Mouse (Mus musculus) heart, embryonic 16.5 days (tissue): ENCODE measurements around the gene Cfap100. TPM values are rescaled to one million over a fixed set of nuclear protein-coding genes. Genes with fewer than 3 reads are reported as not detected.
A peak's percentile ranks its signal among the peaks of the same experiment; 100 is the strongest.

Experiments used
- ATAC-seq: fragments of 200-750 bp; cut with Nextera tagmentation; replicated peaks from 2 replicates; pipeline ENCODE4 v1.8.0; 2017; ENCODE audit warnings: moderate number of reproducible peaks; ENCODE audit not compliant: insufficient read depth, low FRiP score; ENCODE audit errors: extremely low read depth
- H3K27ac ChIP-seq: fragments of 300-500 bp; sonication (generic); 2 replicates; pipeline ENCODE4 v1.5.1; 2014; ENCODE audit warnings: mild to moderate bottlenecking, low read length, control low read depth, moderate library complexity
- H3K27me3 ChIP-seq: fragments of 300-500 bp; sonication (generic); 2 replicates; pipeline ENCODE4 v1.6.1; 2014; ENCODE audit warnings: low read length, mixed read lengths; ENCODE audit not compliant: control insufficient read depth, insufficient read depth
- H3K36me3 ChIP-seq: fragments of 300-500 bp; sonication (generic); 2 replicates; pipeline ENCODE4 v1.6.1; 2014; ENCODE audit not compliant: control insufficient read depth, insufficient read depth
- H3K4me1 ChIP-seq: fragments of 300-500 bp; sonication (generic); 2 replicates; pipeline ENCODE4 v1.6.1; 2014; ENCODE audit warnings: low read length, mixed read lengths; ENCODE audit not compliant: control insufficient read depth, insufficient read depth
- H3K4me2 ChIP-seq: fragments of 300-500 bp; sonication (generic); 2 replicates; pipeline ENCODE4 v1.6.1; 2014; ENCODE audit warnings: low read depth, mild to moderate bottlenecking, control low read depth, low read length
- H3K4me3 ChIP-seq: fragments of 300-500 bp; sonication (generic); 2 replicates; pipeline ENCODE4 v1.5.1; 2014; ENCODE audit warnings: mild to moderate bottlenecking, control low read depth, low read length
- H3K9ac ChIP-seq: fragments of 300-500 bp; sonication (generic); 2 replicates; pipeline ENCODE4 v1.6.1; 2014; ENCODE audit warnings: low read length, control low read depth
- H3K9me3 ChIP-seq: fragments of 300-500 bp; sonication (generic); replicated peaks from 2 replicates; pipeline ENCODE4 v1.6.1; 2016; ENCODE audit warnings: low read length; ENCODE audit not compliant: control insufficient read depth
- WGBS: fragments of 180-500 bp; shearing (Covaris S2); extraction: QIAGEN DNeasy Blood & Tissue Kit; methylation state at CpG from one replicate; pipeline ENCODE4 v1.1.7; 2014; 5-methylcytosine and 5-hydroxymethylcytosine counted together
- polyA plus RNA-seq: library from polyadenylated mRNA; unstranded; fragments of >200 nt; fragmentation: Nextera tagmentation; extraction: Ambion mirVana; gene quantifications from 2 replicates; pipeline ENCODE4 v1.2.1, GENCODE M21; 2015

Gene Cfap100
- polyA plus RNA-seq, 1 experiment from 2014 or later: 0.50 TPM

- Histone ChIP-seq H3K27me3 (peaks cover 15% of the 10 kb centered on the region; the same call in 1 of the 2 replicates), H3K36me3 (peaks cover 11% of the 10 kb centered on the region; the same call in 1 of the 2 replicates), H3K9ac (peak overlapping the region; percentile 88), H3K4me1 (peaks cover 31% of the 10 kb centered on the region), H3K27ac (peak overlapping the region; percentile 96), H3K9me3 (no peaks in the 10 kb centered on the region), H3K4me3 (peak overlapping the region; percentile 82), H3K4me2 (peak overlapping the region; percentile 92)
- WGBS: 1% methylated on average over 31 of the region's 31 CpGs
- peak; percentile 94 for ATAC-seq
Measured at GRCm38 (mm10) chr6:90463228-90463862, 34.7 kb upstream of the Cfap100 start.

GRCm38 (mm10) chr6:90462841-90463227, 34.2 kb upstream of the Cfap100 start:
- peaks cover 11% of the 10 kb centered on the region; the same call in 1 of the 2 replicates for H3K36me3 ChIP-seq
- under 1% methylated on average over 38 of the region's 38 CpGs for WGBS
- H3K4me1 ChIP-seq: peaks cover 26% of the 10 kb centered on the region
- peaks cover 15% of the 10 kb centered on the region; the same call in 1 of the 2 replicates for H3K27me3 ChIP-seq
- peak overlapping the region; percentile 92 for H3K4me2 ChIP-seq
- H3K9ac ChIP-seq: peak overlapping the region; percentile 88
- no peaks in the 10 kb centered on the region for H3K9me3 ChIP-seq
- peak overlapping the region; percentile 82 for H3K4me3 ChIP-seq
- ATAC-seq: peak; percentile 29
- peak overlapping the region; percentile 96 for H3K27ac ChIP-seq

DNA sequence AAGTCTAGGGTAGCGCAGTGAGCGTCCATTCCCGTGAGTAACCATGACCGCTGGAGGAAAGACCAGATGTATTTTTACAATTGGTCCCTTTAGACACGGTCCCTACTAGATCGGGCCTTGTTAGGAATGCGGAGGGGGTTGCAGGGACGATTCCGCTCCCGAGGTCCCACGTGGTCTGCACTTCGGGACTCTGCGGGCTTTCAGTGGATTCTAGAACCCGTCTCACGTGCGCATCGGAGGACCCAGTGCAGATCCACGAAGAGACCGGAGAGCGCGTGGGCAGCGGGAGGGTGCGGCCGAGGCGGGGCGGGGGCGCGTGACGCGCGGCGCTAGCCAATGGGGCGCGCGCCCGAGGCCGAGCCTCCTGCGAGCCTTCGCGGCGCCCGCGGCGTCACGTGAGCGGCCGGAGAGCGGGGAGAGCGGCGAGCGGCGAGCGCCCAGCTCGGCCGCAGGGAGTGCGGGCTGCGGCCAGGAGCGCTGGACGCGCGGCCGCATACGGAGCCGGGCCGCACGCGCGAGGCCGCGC, 33.6 kb upstream of the Cfap100 start, which contains the start of gene Klf15:
Gene Klf15, plus strand, starts transcription at position 396 of the 526 bp plus-strand sequence.
- Histone ChIP-seq H3K36me3 (peaks cover 8% of the 10 kb centered on the region; the same call in 1 of the 2 replicates), H3K27me3 (peaks cover 15% of the 10 kb centered on the region; the same call in 1 of the 2 replicates), H3K9ac (peak within 1 kb of the TSS; percentile 88), H3K4me2 (peak within 1 kb of the TSS; percentile 92), H3K27ac (peak within 1 kb of the TSS; percentile 96), H3K9me3 (no peaks in the 10 kb centered on the region), H3K4me1 (peaks cover 24% of the 10 kb centered on the region), H3K4me3 (peak within 1 kb of the TSS; percentile 82)
- ATAC-seq: peak; percentile 61
- under 1% methylated on average over 70 of the region's 70 CpGs for WGBS

DNA sequence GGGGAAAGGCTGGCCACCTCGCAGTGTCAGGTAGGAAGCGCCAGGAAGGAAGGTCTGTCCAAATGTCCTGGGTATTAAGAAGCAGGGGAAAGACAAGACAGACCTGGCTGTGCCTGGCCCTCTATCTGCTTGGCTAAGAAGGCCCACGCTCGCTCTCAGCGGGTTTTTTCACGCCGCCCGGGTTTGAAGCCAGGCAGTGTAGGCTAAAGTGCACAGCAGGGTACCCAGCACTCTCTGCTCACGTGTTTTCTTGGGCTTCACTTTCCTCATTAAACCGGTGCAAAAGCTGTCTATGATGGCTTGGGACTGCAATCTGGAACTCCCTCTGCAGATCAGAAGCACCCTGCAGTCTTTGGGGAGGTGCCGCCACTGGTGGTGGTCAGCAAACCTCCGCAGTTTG, 33.2 kb upstream of the Cfap100 start:
- Histone ChIP-seq H3K9me3 (no peaks in the 10 kb centered on the region), H3K4me2 (peak overlapping the region; percentile 92), H3K9ac (peak overlapping the region; percentile 88), H3K27me3 (peaks cover 15% of the 10 kb centered on the region; the same call in 1 of the 2 replicates), H3K27ac (no peak overlapping the region), H3K4me1 (peaks cover 24% of the 10 kb centered on the region), H3K4me3 (peak overlapping the region; percentile 82), H3K36me3 (peaks cover 3% of the 10 kb centered on the region; the same call in 1 of the 2 replicates)
- no peak for ATAC-seq
- 31% methylated on average over 12 of the region's 12 CpGs for WGBS

- no peak overlapping the region for H3K27ac ChIP-seq
- H3K27me3 ChIP-seq: peaks cover 15% of the 10 kb centered on the region; the same call in 1 of the 2 replicates
- peaks cover 24% of the 10 kb centered on the region for H3K4me1 ChIP-seq
- no peak for ATAC-seq
- H3K4me2 ChIP-seq: no peak overlapping the region
- WGBS: 58% methylated on average over 2 of the region's 2 CpGs
- no peaks in the 10 kb centered on the region for H3K9me3 ChIP-seq
- H3K4me3 ChIP-seq: no peak overlapping the region
- H3K9ac ChIP-seq: no peak overlapping the region
- no peaks in the 10 kb centered on the region; the same call in 1 of the 2 replicates for H3K36me3 ChIP-seq
Measured at GRCm38 (mm10) chr6:90461181-90461580, 32.6 kb upstream of the Cfap100 start.

GRCm38 (mm10) chr6:90457421-90457820, 28.8 kb upstream of the Cfap100 start:
- H3K9ac ChIP-seq: no peak overlapping the region
- WGBS: 79% methylated on average over 2 of the region's 2 CpGs

DNA sequence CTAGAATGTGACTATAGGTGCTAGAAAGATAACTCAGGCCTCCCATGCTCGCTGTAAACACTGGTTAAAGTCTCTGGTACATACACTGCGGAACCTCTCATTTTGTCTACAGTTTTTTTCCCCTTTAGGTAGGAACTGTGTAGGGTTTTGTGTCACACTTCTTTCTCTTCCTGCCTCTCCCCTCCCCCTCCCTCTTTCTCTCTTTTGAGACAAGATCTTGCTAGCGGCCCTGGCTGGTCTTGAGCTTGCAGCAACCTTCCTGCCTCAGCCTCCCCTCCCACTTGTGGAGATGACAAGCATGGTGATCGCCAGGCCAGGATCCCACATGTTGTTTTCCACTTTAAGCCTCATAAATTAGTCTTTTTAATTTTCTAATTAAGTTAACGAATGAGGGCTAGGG, 25.2 kb upstream of the Cfap100 start:
- no peaks in the 10 kb centered on the region for H3K36me3 ChIP-seq
- peaks cover 8% of the 10 kb centered on the region for H3K4me1 ChIP-seq
- ATAC-seq: no peak
- H3K27ac ChIP-seq: no peak overlapping the region
- 85% methylated on average over 5 of the region's 5 CpGs for WGBS
- H3K9me3 ChIP-seq: no peaks in the 10 kb centered on the region
- no peak overlapping the region for H3K4me3 ChIP-seq
- H3K4me2 ChIP-seq: no peak overlapping the region
- no peaks in the 10 kb centered on the region for H3K27me3 ChIP-seq
- no peak overlapping the region for H3K9ac ChIP-seq

More at GRCm38 (mm10) chr6:90457421-90457820, 28.8 kb upstream of the Cfap100 start:
- Histone ChIP-seq H3K27me3 (peaks cover 12% of the 10 kb centered on the region; the same call in 1 of the 2 replicates), H3K4me3 (no peak overlapping the region), H3K36me3 (no peaks in the 10 kb centered on the region), H3K4me1 (no peaks in the 10 kb centered on the region), H3K4me2 (no peak overlapping the region), H3K27ac (no peak overlapping the region), H3K9me3 (no peaks in the 10 kb centered on the region)
- no peak for ATAC-seq

DNA sequence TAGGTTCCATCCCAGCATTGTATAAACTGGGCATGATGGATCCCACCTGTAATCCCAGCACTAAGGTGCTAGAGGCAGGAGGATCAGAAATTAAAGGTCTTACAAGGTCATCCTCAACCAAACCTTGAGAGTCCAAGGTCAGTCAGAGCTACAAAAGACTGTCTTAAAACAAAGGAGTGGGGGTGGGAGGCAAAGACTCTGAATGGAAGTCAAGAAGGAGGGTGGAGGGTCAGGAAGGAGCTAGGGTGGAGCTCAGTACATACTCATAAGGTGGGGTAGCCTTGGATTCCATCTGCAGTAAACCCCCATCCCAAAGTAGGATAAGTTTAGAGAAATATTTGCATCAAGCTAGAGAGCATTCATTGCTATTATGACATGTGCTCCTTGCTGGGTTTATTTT, 24.0 kb upstream of the Cfap100 start:
- no peak overlapping the region for H3K27ac ChIP-seq
- H3K4me2 ChIP-seq: no peak overlapping the region
- no peaks in the 10 kb centered on the region for H3K36me3 ChIP-seq
- H3K9ac ChIP-seq: no peak overlapping the region
- H3K27me3 ChIP-seq: no peaks in the 10 kb centered on the region
- H3K9me3 ChIP-seq: no peaks in the 10 kb centered on the region
- H3K4me3 ChIP-seq: no peak overlapping the region
- peaks cover 8% of the 10 kb centered on the region for H3K4me1 ChIP-seq
- ATAC-seq: no peak

DNA sequence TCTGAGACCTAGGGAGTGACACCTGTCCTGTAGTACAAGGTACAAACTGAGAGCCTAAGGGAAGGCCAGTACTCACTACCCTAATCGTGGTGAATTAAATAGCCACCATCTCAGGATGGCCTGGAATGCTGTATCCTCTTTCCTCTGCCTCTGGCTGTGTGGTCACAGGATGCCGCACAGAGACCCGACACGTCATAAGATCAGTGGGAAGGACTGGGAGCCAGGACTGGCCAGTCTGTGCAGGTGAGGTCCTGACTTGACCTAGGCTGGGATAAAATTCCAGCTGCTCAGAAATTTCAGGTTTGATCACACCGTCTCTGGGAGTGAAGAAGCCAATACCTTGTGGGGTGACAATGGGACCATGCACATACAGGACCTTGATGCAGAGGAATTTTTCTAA, 22.9 kb upstream of the Cfap100 start:
- H3K36me3 ChIP-seq: no peaks in the 10 kb centered on the region
- no peak overlapping the region for H3K4me2 ChIP-seq
- WGBS: 85% methylated on average over 5 of the region's 5 CpGs
- no peak overlapping the region for H3K27ac ChIP-seq
- H3K4me3 ChIP-seq: no peak overlapping the region
- no peak for ATAC-seq
- H3K9ac ChIP-seq: no peak overlapping the region
- no peaks in the 10 kb centered on the region for H3K9me3 ChIP-seq
- H3K27me3 ChIP-seq: no peaks in the 10 kb centered on the region
- H3K4me1 ChIP-seq: peaks cover 8% of the 10 kb centered on the region
